Mouse (Mus musculus) E14TG2a.4 (cell line): ENCODE data around the gene Usp50.

Source experiments
- CTCF ChIP-seq: conservative IDR thresholded peaks from 2 replicates; pipeline ENCODE4 v1.5.1; 2014; ENCODE audit warnings: low read length
- NANOG ChIP-seq: IDR thresholded peaks from 2 replicates; pipeline ENCODE4 v1.6.1; 2014; ENCODE audit warnings: borderline replicate concordance, low read length, mixed read lengths

- TF ChIP-seq CTCF, result no peak
- TF ChIP-seq NANOG, result no peak
Observed at GRCm38 (mm10) chr2:126665984-126666383, 117.3 kb downstream of the Usp50 start.
